Mouse (Mus musculus) 3134 (cell line): ENCODE data around the gene Mob3a.

Experiments
- DNase-seq: peaks from one replicate; pipeline ENCODE4 v3.0.0-alpha.2; 2011; ENCODE audit warnings: low spot score; ENCODE audit not compliant: insufficient read length; ENCODE audit errors: extremely low read depth

The Mob3a gene

DNA sequence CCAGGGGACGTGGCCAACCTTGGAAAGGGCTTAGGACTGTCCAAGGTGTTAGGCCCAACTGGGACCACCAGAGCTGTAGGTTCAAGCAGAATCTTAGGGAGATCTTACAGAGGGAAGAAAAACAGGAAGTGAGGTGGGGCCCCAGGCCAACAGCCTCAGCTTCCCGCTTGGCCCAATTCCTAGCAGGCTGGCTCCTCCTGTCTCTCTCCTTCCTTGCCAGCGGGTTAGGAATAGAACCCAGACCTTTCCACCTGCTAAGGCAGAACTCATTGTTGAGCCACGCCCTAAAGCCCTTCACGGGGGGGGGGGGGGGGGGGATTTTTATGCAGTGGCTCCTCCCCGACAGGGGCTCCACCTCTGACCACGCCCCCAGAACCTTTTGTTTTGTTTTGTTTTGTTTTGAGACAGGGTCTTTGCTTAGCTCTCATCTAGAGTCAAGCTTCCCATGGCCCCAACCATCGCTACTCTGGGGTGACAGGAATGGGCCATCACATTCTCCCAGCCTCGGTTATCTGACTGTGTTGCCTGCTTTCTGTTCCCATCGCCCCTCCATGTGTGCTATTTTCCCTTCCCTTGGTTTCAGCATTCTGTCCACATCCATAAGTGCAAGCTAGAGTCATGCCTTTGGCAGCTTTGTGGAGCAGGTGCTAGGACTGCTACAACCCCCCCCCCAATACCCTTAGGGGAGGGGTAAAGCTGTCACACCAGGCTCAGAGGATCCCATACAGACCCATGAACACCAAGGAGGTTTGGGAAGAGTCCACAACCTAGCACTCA lies 23.0 kb downstream of the Mob3a start:
- peak; percentile 64 for DNase-seq

- DNase-seq = peak; percentile 88
These were observed 23.8 kb downstream of the Mob3a start, which contains the start of gene Mknk2 for GRCm38 (mm10) chr10:80677942-80678436. Gene Mknk2, minus strand, starts transcription at chr10:80678112.

DNA sequence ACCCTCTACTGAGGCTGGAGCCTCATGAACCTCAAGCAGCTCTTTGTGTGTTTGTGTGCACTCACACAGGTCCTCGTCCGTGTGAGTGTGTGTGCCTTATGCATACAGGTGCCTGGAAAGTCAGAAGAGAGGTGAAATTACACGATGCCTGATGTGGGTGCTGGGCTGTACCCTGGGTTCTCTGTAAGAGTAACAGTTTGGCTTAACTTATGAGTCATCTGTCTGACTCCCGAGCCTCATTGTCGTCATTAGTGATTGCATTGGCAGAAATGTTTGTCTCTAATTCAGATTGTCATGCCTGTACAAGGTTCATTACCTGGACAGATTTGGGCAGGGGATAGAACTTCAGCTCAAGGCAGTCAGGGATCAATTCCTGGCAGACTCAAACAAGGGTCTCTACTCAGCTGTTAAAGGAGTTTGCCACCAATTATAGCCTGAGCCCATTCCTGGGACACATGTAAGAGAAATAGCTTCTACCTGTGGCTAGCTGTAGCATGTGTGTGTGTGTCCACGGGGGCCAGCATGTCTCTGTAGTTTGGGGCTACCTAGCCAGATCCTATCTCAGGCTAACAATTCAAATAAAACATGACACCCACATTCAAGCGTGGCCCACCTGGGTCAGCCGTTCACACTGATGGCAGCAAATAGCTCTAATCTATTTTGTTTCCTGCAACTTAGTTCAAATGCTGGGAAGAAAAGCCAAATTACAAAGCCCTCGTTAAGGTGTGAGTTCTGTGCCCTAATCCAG lies 24.5 kb downstream of the Mob3a start:
- DNase-seq = no peak

DNA sequence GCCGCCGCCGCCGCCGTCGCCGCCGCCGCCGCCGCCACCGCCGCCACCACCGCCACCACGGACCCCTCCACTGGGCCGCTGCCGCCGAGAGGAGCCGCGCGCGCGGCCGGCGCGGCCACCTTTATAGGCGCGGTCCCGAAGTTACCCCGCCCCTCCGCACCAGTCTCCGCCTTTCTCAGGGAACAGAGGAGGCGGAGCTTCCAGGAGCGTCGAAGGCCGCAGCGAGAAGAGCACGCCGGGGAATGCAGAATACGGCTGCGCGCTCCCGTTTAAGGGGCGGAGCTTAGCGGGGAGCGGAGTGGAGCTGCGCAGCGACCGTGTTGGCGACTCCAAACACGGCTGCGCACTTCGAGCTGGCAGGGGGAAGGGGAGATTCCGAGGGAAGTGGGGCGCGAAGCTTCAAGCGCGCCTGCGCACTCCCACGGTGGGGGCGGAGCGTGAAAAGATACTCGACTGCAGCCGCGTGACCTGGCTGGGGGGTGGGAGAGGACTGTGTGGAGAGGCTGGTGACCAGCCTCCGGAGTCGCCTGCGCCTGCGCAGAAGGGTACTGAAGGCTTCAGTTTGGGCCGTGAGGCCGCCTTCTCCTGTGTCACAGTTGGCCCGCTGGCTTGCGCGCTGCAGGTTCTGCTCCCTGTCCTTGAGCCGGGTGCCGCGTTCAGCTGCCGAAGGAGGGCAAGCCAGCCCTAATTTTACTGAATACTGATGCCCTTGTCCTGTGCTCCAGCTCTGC lies 25.4 kb downstream of the Mob3a start:
- DNase-seq = peak; percentile 100

DNA sequence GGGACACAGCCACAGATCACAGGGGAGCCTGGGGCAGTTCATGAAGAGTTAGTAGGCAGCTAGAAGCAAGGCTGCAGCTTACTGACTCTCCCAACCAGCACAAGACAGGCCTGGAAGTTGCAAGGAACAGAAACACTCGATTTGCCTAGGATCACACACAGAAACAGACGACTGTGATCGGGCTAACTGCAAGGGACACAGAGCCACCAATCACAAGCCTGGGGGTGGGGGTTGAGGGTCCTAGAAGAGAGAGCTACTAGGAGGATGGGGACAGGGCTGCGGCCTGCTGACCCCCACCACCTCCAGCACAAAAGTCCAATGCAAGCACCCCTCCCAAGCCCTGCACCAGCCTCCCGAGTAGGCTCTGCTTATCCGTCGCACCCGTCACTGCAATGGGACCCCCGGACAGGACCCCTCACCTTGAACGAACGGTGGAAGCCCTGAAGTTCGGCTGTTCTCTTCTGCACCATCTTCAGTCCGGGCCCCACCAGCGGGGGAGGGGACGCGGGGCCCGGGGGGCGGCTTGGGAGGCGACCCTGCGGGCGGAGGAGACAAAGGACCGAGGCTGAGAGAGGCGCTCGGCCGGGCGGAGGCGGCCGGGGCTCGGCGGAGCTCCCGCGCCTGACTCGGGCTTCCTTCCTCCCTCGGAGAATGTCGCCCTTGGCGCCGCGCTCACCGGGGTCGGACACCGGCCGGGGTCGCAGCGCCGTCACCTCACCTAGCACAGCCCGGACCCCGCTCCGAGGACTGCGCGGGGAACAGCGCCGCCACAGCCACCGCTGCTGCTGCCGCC lies 26.2 kb downstream of the Mob3a start:
- peak; percentile 48 for DNase-seq

GRCm38 (mm10) chr10:80674851-80675404 lies 26.8 kb downstream of the Mob3a start:
- DNase-seq = no peak

GRCm38 (mm10) chr10:80674161-80674711 lies 27.5 kb downstream of the Mob3a start:
- peak; percentile 67 for DNase-seq

GRCm38 (mm10) chr10:80673690-80674089 lies 28.1 kb downstream of the Mob3a start:
- no peak for DNase-seq

DNA sequence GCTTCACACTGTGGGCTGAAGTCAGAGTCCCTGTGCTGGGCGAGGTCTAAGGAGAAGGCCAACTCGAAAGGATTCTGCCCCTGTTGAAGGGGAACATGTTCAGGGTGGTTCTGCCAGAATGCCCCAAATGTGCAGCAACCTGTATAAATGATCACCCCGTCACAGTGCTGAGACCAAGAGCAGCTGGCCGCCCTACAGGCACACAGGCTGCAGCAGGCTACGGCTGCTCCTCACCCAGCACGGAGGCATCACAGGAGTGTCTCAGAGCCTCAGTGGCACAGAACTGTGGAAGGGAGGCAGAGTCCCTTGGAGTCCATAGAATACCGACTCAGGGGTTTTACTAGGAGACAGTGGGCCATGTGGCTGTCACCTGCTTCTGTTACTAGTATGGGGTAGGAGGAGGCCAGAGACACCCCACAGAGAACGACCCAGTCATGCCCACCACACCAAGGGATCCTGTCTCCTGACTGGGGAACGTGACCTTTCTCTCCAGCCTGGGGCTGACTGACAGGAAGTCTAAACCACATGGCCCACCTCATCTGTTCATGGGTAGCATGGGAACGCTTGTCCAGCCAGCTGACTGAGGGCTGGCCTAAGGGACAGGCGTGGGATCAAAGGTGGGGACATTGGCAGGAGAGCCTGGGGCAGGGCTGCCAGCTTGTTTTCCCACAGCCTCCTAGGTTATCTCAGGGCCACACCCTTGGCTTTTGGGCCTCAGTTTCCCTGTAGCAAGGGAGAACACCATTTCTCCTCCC lies 29.7 kb downstream of the Mob3a start:
- DNase-seq = no peak

- DNase-seq = no peak
These were observed 30.5 kb downstream of the Mob3a start for GRCm38 (mm10) chr10:80671251-80671650.

- DNase-seq = no peak
These were observed 31.2 kb downstream of the Mob3a start for GRCm38 (mm10) chr10:80670531-80670930.

GRCm38 (mm10) chr10:80669737-80670485 lies 31.9 kb downstream of the Mob3a start:
- peak; percentile 41 for DNase-seq

DNA sequence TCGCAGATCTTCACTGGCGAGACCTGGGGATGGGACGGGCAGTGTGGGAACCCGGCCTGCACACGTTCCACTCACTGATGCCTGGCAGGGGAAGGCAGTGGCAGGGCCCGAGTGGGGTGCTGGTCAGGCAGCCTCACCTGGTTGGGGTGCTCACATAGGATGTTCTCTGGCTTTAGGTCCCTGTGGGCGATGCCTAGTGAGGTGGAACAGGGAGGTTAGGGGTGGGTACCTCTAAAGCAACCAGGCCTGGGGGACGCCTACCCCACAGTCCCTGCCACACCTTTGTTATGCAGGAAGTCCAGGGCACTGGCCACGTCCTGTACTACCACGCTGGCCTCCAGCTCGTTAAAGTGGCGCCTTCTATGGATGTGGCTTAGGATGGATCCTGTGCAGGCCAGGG lies 32.8 kb downstream of the Mob3a start:
- DNase-seq = no peak

DNA sequence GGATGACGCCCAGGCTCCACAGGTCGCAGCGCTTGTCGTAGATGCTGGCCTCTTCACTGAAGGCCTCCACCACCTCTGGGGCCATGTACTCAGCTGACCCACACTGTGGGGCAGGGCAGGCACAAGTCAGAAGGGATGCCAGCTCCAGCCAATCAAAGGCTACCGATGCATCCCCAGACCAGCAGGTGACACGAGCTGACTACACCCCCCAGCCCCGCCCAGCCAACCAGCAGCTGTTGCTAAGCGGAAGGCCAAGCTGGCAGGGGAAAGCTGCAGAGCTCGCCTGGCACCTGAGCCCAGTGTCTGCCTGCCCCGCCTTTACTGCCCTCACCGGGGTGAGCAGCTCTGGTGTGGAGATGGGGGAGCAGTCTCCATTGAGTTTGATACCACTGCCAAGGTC lies 33.2 kb downstream of the Mob3a start:
- no peak for DNase-seq

- no peak for DNase-seq
These were observed 34.9 kb downstream of the Mob3a start for GRCm38 (mm10) chr10:80666837-80667412.

- no peak for DNase-seq
These were observed 35.6 kb downstream of the Mob3a start for GRCm38 (mm10) chr10:80665981-80666733.

DNA sequence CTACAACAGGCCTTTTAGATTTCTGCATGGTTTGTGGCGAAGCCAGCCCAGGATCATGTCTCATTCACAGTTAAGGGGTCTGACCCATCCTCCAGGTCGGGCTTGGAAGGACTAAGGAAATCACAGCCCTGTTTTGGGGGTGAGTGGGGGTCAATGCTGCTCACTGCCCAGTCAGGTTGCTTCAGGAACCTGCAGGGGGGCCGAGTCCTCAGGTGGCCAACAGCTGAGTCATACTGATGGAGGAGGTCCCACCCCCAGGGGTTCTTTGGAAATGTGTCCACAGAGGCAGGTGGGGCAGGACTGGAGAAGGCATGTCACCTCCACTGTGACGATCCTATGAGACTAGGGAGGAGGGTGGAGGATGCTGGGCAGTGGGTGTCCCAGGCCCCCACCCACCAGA lies 36.3 kb downstream of the Mob3a start:
- DNase-seq = no peak
